ENCODE assay signal across 9 mouse cellular contexts in genomic region chr7:132247567-132247966, GRCm38 (mm10).
DNase-seq lines count a peak whose midpoint lies in the region; ATAC-seq lines count a peak whose summit lies in the region.
"Had no signal": no experiment of that assay in that cellular context is flagged by ENCODE, and none has a peak within 500 bp of the region (broad histone marks: within the 10 kb centered on the region; RNA-seq: fewer than 3 reads in every experiment).

No protein-coding gene starts in this region.

- H3K27me3 ChIP-seq in heart, embryonic 11.5 days (ENCODE audit: control insufficient read depth, insufficient read depth, low read length), result no peaks in the 10 kb centered on the region
- H3K27me3 ChIP-seq in midbrain, embryonic 14.5 days (ENCODE audit: control insufficient read depth, insufficient read depth, low read length), result no peaks in the 10 kb centered on the region

- no peaks in the 10 kb centered on the region for H3K36me3 ChIP-seq in heart, embryonic 11.5 days (ENCODE audit: control insufficient read depth, insufficient read depth, low read length)
- H3K36me3 ChIP-seq in midbrain, embryonic 14.5 days (ENCODE audit: control insufficient read depth, insufficient read depth, low read length), result no peaks in the 10 kb centered on the region

- H3K27ac ChIP-seq in heart, embryonic 11.5 days (ENCODE audit: low read depth, low read length), result no peak overlapping the region
- peak overlapping the region; percentile 65 for H3K27ac ChIP-seq in midbrain, embryonic 14.5 days (replicated peaks; ENCODE audit: low read depth, low read length)

- DNase-seq in heart, postnatal 25 days (ENCODE audit: low spot score), result no peak
- DNase-seq in R1 (ENCODE audit: low read depth, low spot score) (peak; percentile 73), MN1 (ENCODE audit: low spot score) (no peak)
- peak; percentile 45 for DNase-seq in forelimb bud, embryonic 11.5 days (ENCODE audit: low read depth, low spot score)
- peak; percentile 88 for DNase-seq in midbrain, embryonic 14.5 days
- no peak for DNase-seq in adrenal gland, adult 18-20 months (ENCODE audit: low spot score in 2 of 2)
- DNase-seq in cerebellum, postnatal 25 days, result no peak

- H3K9me3 ChIP-seq in heart, embryonic 11.5 days (replicated peaks; ENCODE audit: control insufficient read depth, low read length), result no peaks in the 10 kb centered on the region
- no peaks in the 10 kb centered on the region for H3K9me3 ChIP-seq in midbrain, embryonic 14.5 days (ENCODE audit: control insufficient read depth, low read length)
- H3K9me3 ChIP-seq: megakaryocyte, embryonic 14.5 days had no signal

- ATAC-seq in heart, embryonic 11.5 days (replicated peaks; ENCODE audit: insufficient number of reproducible peaks, low FRiP score, low TSS enrichment), result 0 out of 2 replicates have a peak, but pooled peaks have one; percentile 33
- ATAC-seq in midbrain, embryonic 14.5 days (ENCODE audit: low FRiP score, low TSS enrichment), result peak; percentile 95

- 33% methylated on average over 11 of the region's 11 CpGs for WGBS in heart, embryonic 11.5 days (ENCODE audit: insufficient replicate concordance)
- 2% methylated on average over 11 of the region's 11 CpGs for WGBS in midbrain, embryonic 14.5 days

- H3K4me2 ChIP-seq in heart, embryonic 11.5 days, result no peak overlapping the region
- peak overlapping the region; percentile 9; the same call in 1 of the 2 replicates for H3K4me2 ChIP-seq in midbrain, embryonic 14.5 days (ENCODE audit: low read length)

- no peak overlapping the region for H3K9ac ChIP-seq in heart, embryonic 11.5 days (ENCODE audit: low read depth, low read length)
- H3K9ac ChIP-seq in midbrain, embryonic 14.5 days (replicated peaks; ENCODE audit: low read length), result no peak overlapping the region; the same call in 1 of the 2 replicates

- intact Hi-C loops in heart, postnatal 25 days (cut with DNase I), result no loop called here

- no peak overlapping the region for H3K4me3 ChIP-seq in heart, embryonic 11.5 days (ENCODE audit: low read depth, low read length)
- no peak overlapping the region for H3K4me3 ChIP-seq in midbrain, embryonic 14.5 days (replicated peaks; ENCODE audit: low read depth, low read length)
- H3K4me3 ChIP-seq: megakaryocyte, embryonic 14.5 days had no signal

- peaks cover 2% of the 10 kb centered on the region; the same call in 1 of the 2 replicates for H3K4me1 ChIP-seq in heart, embryonic 11.5 days (ENCODE audit: control insufficient read depth, insufficient read depth, low read length)
- peaks cover 21% of the 10 kb centered on the region for H3K4me1 ChIP-seq in midbrain, embryonic 14.5 days (ENCODE audit: control insufficient read depth, insufficient read depth, low read length)

Comparison
In these comparisons a context has a peak if more than half of its experiments do, and no peak if none do; other contexts are left out.
1. DNase-seq: peak in R1 (single experiment), forelimb bud, embryonic 11.5 days (single experiment) and midbrain, embryonic 14.5 days (single experiment); none in heart, postnatal 25 days (single experiment), adrenal gland, adult 18-20 months (0 of 2), MN1 (single experiment) and cerebellum, postnatal 25 days (0 of 2).